Mouse (Mus musculus) myocyte (in vitro differentiated cells): Measurements from ENCODE around the gene Prkcz. TPM values are rescaled to one million over a fixed set of nuclear protein-coding genes. Genes with fewer than 3 reads are reported as not detected.

Experiments used
- H3K27me3 ChIP-seq: one replicate; pipeline ENCODE4 v1.6.1; 2011; ENCODE audit not compliant: control insufficient read depth, insufficient read depth, insufficient read length
- H3K36me3 ChIP-seq: one replicate; pipeline ENCODE4 v1.6.1; 2011; ENCODE audit not compliant: control insufficient read depth, insufficient read depth
- H3K4me2 ChIP-seq: one replicate; pipeline ENCODE4 v1.6.1; 2011; ENCODE audit warnings: low read depth, control low read depth
- H3K4me3 ChIP-seq: one replicate; pipeline ENCODE4 v1.5.1; 2011; ENCODE audit warnings: mild to moderate bottlenecking, control low read depth, moderate library complexity
- H3K79me2 ChIP-seq: one replicate; pipeline ENCODE4 v1.6.1; 2011; ENCODE audit not compliant: control insufficient read depth, insufficient read depth
- H3ac ChIP-seq: one replicate; pipeline ENCODE4 v1.6.1; 2011; ENCODE audit not compliant: control insufficient read depth, insufficient read length
- CEBPB ChIP-seq: IDR thresholded peaks from 2 replicates; pipeline ENCODE4 v1.6.1; 2011; ENCODE audit warnings: mild to moderate bottlenecking, moderate library complexity; ENCODE audit not compliant: poor library complexity, insufficient read depth, severe bottlenecking
- E2F4 ChIP-seq: IDR thresholded peaks from one replicate; pipeline ENCODE4 v1.6.1; 2011; ENCODE audit warnings: mild to moderate bottlenecking, control low read depth, moderate library complexity; ENCODE audit not compliant: insufficient read depth
- MAX ChIP-seq: IDR thresholded peaks from one replicate; pipeline ENCODE4 v1.6.1; 2011; ENCODE audit warnings: low read depth, mild to moderate bottlenecking, control low read depth
- MYOD1 ChIP-seq, 3 experiments: IDR thresholded peaks; one replicate each; pipeline ENCODE4 v1.6.1; 2011; ENCODE audit warnings: control low read depth in 2 of 3, low read depth in 2 of 3, mild to moderate bottlenecking in 2 of 3, moderate library complexity in 1 of 3; ENCODE audit not compliant: insufficient read length in 2 of 3, control insufficient read depth in 1 of 3
- MYOG ChIP-seq, 3 experiments: IDR thresholded peaks; one replicate each; pipeline ENCODE4 v1.6.1; 2011; ENCODE audit warnings: control low read depth in 2 of 3, low read depth in 2 of 3, mild to moderate bottlenecking in 2 of 3; ENCODE audit not compliant: insufficient read length in 2 of 3, control insufficient read depth in 1 of 3, insufficient read depth in 1 of 3
- POLR2A ChIP-seq: IDR thresholded peaks from one replicate; pipeline ENCODE4 v1.6.1; 2011; ENCODE audit warnings: low read depth, mild to moderate bottlenecking, control low read depth, moderate library complexity; ENCODE audit not compliant: insufficient read length
- POLR2AphosphoS2 ChIP-seq: IDR thresholded peaks from one replicate; pipeline ENCODE4 v1.6.1; 2011; ENCODE audit warnings: low read depth, control low read depth; ENCODE audit not compliant: insufficient read length
- REST ChIP-seq: IDR thresholded peaks from one replicate; pipeline ENCODE4 v1.6.1; 2011; ENCODE audit warnings: mild to moderate bottlenecking, control low read depth, moderate library complexity; ENCODE audit not compliant: insufficient read depth, insufficient read length
- SRF ChIP-seq: IDR thresholded peaks from one replicate; pipeline ENCODE4 v1.6.1; 2011; ENCODE audit warnings: low read depth; ENCODE audit not compliant: control insufficient read depth, insufficient read length
- TCF12 ChIP-seq: IDR thresholded peaks from one replicate; pipeline ENCODE4 v1.6.1; 2011; ENCODE audit warnings: mild to moderate bottlenecking, control low read depth; ENCODE audit not compliant: poor library complexity, insufficient read depth, severe bottlenecking
- TCF3 ChIP-seq: IDR thresholded peaks from one replicate; pipeline ENCODE4 v1.6.1; 2011; ENCODE audit warnings: low read depth, control low read depth; ENCODE audit not compliant: insufficient read length
- USF1 ChIP-seq: IDR thresholded peaks from one replicate; pipeline ENCODE4 v1.6.1; 2011; ENCODE audit warnings: low read depth, mild to moderate bottlenecking, control low read depth, moderate library complexity
- polyA plus RNA-seq: library from polyadenylated mRNA; unstranded; fragments of >200 nt; fragmentation: generic; extraction: Trizol; gene quantifications from one replicate; pipeline ENCODE4 v1.2.1, GENCODE M21; 2012; ENCODE audit warnings: missing spikeins

Gene Prkcz
- polyA plus RNA-seq, 1 experiment, result 0.36 TPM

DNA sequence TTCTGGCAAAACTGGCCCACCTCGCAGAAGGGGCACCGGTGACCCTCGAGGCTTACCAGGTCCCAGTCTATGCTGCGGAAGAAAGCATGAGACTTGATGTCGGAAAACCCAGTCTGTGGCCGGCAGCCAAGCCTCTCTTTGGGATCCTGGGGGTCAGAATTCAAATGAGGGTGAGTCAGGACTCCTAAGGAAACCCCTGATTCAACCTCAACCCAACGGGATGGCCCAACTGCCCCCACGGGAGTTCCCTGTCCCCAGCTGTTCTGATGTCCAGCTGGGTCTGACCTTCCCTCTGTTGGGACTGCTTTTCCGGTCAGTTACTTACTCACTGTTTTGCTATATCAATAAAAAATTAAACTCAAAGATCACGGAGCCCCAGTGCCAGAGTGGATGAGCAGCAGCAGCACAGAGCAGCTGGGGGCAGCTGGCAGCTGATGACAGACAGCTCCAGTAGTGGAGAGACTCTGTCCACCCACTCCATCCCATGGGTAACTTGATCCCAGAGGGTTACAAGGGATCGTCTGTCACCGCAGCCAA is 93.5 kb downstream of the Prkcz start:
- TF ChIP-seq MAX (no peak), SRF (no peak), POLR2A (no peak), REST (no peak), CEBPB (no peak), TCF3 (peak; percentile 97), POLR2AphosphoS2 (no peak), MYOG (IDR thresholded peaks at IDR 0.05; ENCODE audit: control insufficient read depth in 1 of 3, insufficient read depth in 1 of 3, insufficient read length in 2 of 3, low read depth in 2 of 3) (peak; percentile 78 to 91 (median 85)), TCF12 (peak; percentile 82), E2F4 (no peak), USF1 (no peak), MYOD1 (IDR thresholded peaks at IDR 0.05; ENCODE audit: control insufficient read depth in 1 of 3, insufficient read length in 2 of 3, low read depth in 2 of 3) (peak; percentile 93 to 97 (median 95))
- Histone ChIP-seq H3K36me3 (no peaks in the 10 kb centered on the region), H3K4me2 (peak overlapping the region; percentile 97), H3ac (no peak overlapping the region), H3K27me3 (no peaks in the 10 kb centered on the region), H3K4me3 (no peak overlapping the region), H3K79me2 (no peaks in the 10 kb centered on the region)

DNA sequence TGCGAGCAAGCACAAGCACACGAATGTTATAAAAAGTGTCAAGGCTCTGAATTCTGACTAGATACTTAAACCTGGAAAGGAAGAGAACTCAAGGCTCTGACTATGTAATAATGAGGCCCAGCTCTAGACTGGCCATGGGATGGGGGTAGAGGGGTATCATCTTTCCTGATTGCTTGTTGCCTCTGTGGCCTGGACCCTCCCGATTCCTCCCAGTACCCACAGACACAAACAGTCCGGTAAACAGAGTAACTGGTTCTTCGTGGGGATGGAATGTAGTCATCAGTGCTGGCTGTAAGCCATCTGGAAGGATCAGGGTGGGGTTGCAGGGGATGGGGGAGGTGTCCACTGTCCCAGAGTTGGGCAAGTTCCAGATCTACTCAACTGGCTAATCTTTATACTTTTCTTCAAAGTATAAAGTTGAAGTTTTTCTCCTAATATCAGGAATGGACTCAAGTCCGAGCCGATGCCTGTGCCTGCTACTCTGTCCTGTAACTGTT is 94.1 kb downstream of the Prkcz start:
- TF ChIP-seq MYOD1 (IDR thresholded peaks at IDR 0.05; ENCODE audit: control insufficient read depth in 1 of 3, insufficient read length in 2 of 3, low read depth in 2 of 3) (no peak), USF1 (no peak), MAX (no peak), REST (no peak), E2F4 (no peak), TCF12 (no peak), SRF (no peak), TCF3 (no peak), POLR2A (no peak), MYOG (IDR thresholded peaks at IDR 0.05; ENCODE audit: control insufficient read depth in 1 of 3, insufficient read depth in 1 of 3, insufficient read length in 2 of 3, low read depth in 2 of 3) (no peak), CEBPB (no peak), POLR2AphosphoS2 (no peak)
- H3ac ChIP-seq, result no peak overlapping the region
- H3K79me2 ChIP-seq, result no peaks in the 10 kb centered on the region
- no peak overlapping the region for H3K4me3 ChIP-seq
- H3K36me3 ChIP-seq, result no peaks in the 10 kb centered on the region
- peak overlapping the region; percentile 97 for H3K4me2 ChIP-seq
- no peaks in the 10 kb centered on the region for H3K27me3 ChIP-seq

DNA sequence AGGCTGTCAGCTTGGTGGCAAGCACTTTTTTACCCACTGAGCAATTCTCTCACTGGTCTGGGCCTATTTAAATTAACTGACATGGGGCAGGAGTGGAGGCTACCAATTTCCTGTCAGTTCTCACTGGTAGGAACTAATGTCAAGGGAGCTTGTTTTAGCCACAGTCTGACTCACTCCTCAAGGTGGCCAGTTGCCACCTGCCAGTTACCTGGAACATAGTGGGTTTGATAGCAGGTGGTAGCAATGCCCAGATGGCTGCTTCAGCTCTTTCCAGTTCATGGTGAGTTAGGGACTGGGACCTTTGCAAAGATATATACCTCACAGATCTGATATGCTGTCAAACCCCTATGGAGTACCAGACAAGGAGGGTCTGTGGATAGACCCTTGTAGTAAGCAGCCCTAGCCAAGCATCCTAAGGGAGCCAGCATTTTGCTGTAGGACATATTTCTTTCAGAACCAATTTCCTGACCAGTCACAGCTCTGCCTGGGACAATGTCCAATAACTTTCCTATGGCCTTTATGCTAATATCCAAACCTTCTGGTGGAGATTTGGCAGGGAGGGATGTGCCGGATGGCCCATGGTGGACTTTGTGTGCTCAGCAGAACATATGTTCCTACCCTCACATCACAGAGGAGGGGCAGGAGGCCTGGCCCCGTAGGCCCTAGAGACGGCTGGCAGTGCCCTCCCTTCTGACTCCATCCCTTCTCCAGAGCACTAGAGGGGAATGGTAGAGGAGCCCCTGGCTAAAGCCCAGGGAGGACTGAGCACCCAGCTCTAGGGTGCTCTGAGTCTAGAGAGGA is 96.4 kb downstream of the Prkcz start:
- no peak overlapping the region for H3K4me2 ChIP-seq
- no peaks in the 10 kb centered on the region for H3K79me2 ChIP-seq
- H3K36me3 ChIP-seq, result no peaks in the 10 kb centered on the region
- TF ChIP-seq MYOG (IDR thresholded peaks at IDR 0.05; ENCODE audit: control insufficient read depth in 1 of 3, insufficient read depth in 1 of 3, insufficient read length in 2 of 3, low read depth in 2 of 3) (no peak), POLR2AphosphoS2 (no peak), MYOD1 (IDR thresholded peaks at IDR 0.05; ENCODE audit: control insufficient read depth in 1 of 3, insufficient read length in 2 of 3, low read depth in 2 of 3) (no peak), POLR2A (no peak), SRF (no peak), REST (no peak), CEBPB (no peak), USF1 (no peak), E2F4 (no peak), MAX (no peak), TCF3 (no peak)
- no peaks in the 10 kb centered on the region for H3K27me3 ChIP-seq
- H3K4me3 ChIP-seq, result no peak overlapping the region
- H3ac ChIP-seq, result no peak overlapping the region

DNA sequence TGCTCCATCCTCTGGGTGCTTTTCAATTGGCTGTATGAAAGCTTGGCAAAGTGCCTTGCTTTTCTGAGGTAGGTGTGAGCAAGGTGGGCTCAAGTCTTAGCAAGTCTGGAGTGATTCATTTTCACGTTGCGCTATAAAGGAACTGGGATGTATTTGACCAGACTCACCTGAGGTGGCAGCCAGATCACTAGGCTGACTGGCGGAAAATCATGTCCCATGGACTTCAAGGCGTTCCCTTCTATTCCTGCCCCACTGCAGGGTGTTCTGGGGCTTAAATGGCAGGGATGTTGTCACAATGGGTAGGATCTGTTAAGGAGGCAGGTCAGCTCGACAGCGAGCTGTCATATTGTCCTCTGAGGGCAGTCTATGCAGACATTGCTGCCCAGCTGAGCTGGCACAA is 108.9 kb downstream of the Prkcz start:
- no peak overlapping the region for H3ac ChIP-seq
- peaks cover 9% of the 10 kb centered on the region for H3K79me2 ChIP-seq
- H3K36me3 ChIP-seq, result no peaks in the 10 kb centered on the region
- TF ChIP-seq REST, result no peak
- no peak for TF ChIP-seq USF1
- no peak for TF ChIP-seq MAX
- no peak for TF ChIP-seq POLR2A
- no peak for TF ChIP-seq TCF3
- H3K4me3 ChIP-seq, result no peak overlapping the region
- no peaks in the 10 kb centered on the region for H3K27me3 ChIP-seq
- H3K4me2 ChIP-seq, result no peak overlapping the region
